Mouse (Mus musculus) lung, postnatal 0 days (tissue): Measurements from ENCODE around the gene Zmynd10. TPM values are rescaled to one million over a fixed set of nuclear protein-coding genes. Genes with fewer than 3 reads are reported as not detected.

Experiments
- ATAC-seq: fragments of 200-750 bp; cut with Nextera tagmentation; 2 replicates; pipeline ENCODE4 v1.8.0; 2017; ENCODE audit warnings: moderate library complexity
- DNase-seq: peaks from one replicate; pipeline ENCODE4 v3.0.0-alpha.2; 2016; ENCODE audit warnings: low spot score
- H3K27ac ChIP-seq: fragments of 300-500 bp; sonication (generic); 2 replicates; pipeline ENCODE4 v1.5.1; 2014; ENCODE audit warnings: antibody characterized with exemption, mild to moderate bottlenecking, low read length, mixed read lengths
- H3K27me3 ChIP-seq: fragments of 300-500 bp; sonication (generic); replicated peaks from 2 replicates; pipeline ENCODE4 v1.6.1; 2014; ENCODE audit warnings: low read length, mixed read lengths; ENCODE audit not compliant: insufficient read depth
- H3K36me3 ChIP-seq: fragments of 300-500 bp; sonication (generic); 2 replicates; pipeline ENCODE4 v1.6.1; 2014; ENCODE audit warnings: low read length, mixed read lengths; ENCODE audit not compliant: insufficient read depth
- H3K4me1 ChIP-seq: fragments of 300-500 bp; sonication (generic); 2 replicates; pipeline ENCODE4 v1.6.1; 2014; ENCODE audit warnings: antibody characterized with exemption, low read depth, low read length, mixed read lengths; ENCODE audit not compliant: insufficient read depth
- H3K4me2 ChIP-seq: fragments of 300-500 bp; sonication (generic); replicated peaks from 2 replicates; pipeline ENCODE4 v1.6.1; 2014; ENCODE audit warnings: low read depth, mild to moderate bottlenecking, low read length, moderate library complexity, mixed read lengths
- H3K4me3 ChIP-seq: fragments of 300-500 bp; sonication (generic); 2 replicates; pipeline ENCODE4 v1.5.1; 2014; ENCODE audit warnings: low read depth, low read length
- H3K9ac ChIP-seq: fragments of 300-500 bp; sonication (generic); replicated peaks from 2 replicates; pipeline ENCODE4 v1.6.1; 2014; ENCODE audit warnings: low read depth, mild to moderate bottlenecking
- H3K9me3 ChIP-seq: fragments of 300-500 bp; sonication (generic); 2 replicates; pipeline ENCODE4 v1.6.1; 2016; ENCODE audit warnings: low read length, mixed read lengths
- CTCF ChIP-seq: IDR thresholded peaks from 2 replicates; pipeline ENCODE4 v1.5.1; 2016; ENCODE audit warnings: antibody characterized with exemption, mild to moderate bottlenecking
- EP300 ChIP-seq: IDR thresholded peaks from 2 replicates; pipeline ENCODE4 v1.6.1; 2016; ENCODE audit warnings: antibody characterized with exemption, mild to moderate bottlenecking, control low read depth
- WGBS: fragments of 180-500 bp; shearing (Covaris S2); extraction: QIAGEN DNeasy Blood & Tissue Kit; methylation state at CpG from one replicate; pipeline ENCODE4 v1.1.7; 2014; 5-methylcytosine and 5-hydroxymethylcytosine counted together
- polyA plus RNA-seq: library from polyadenylated mRNA; unstranded; fragments of >200 nt; fragmentation: Nextera tagmentation; extraction: Ambion mirVana; gene quantifications from 2 replicates; pipeline ENCODE4 v1.2.1, GENCODE M21; 2015

Zmynd10 gene
- polyA plus RNA-seq, 1 experiment from 2014 or later: 9.1 TPM

DNA sequence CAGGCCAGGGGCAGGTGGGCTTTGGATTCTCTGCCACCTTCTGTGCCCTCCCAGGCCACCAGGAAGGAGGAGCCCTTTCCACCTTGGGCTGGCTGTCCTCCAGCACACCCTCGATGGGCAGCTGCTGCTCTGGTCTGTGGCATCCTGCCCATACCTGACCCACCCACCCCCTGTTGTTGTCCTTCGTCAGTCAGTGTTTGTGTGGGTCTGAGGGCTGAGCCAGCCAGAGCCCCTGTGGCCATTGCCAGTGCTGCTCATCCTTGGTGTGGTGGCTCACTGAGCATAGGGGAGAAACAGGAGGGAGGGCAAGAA, 24.7 kb upstream of the Zmynd10 start:
- H3K9ac ChIP-seq: no peak overlapping the region
- ATAC-seq (no peak), DNase-seq (no peak)
- no peak for TF ChIP-seq CTCF
- TF ChIP-seq EP300: no peak
- H3K27ac ChIP-seq: no peak overlapping the region
- no peak overlapping the region for H3K4me3 ChIP-seq
- H3K4me2 ChIP-seq: peak overlapping the region; percentile 41; the same call in 1 of the 2 replicates
- peaks cover 4% of the 10 kb centered on the region; the same call in 1 of the 2 replicates for H3K4me1 ChIP-seq
- WGBS: 17% methylated on average over 2 of the region's 2 CpGs
- H3K27me3 ChIP-seq: peaks cover 12% of the 10 kb centered on the region
- H3K9me3 ChIP-seq: no peaks in the 10 kb centered on the region
- H3K36me3 ChIP-seq: no peaks in the 10 kb centered on the region

- TF ChIP-seq EP300: no peak
- TF ChIP-seq CTCF: no peak; the same call in 1 of the 2 replicates
- ATAC-seq: peak; percentile 79
- Histone ChIP-seq H3K36me3 (no peaks in the 10 kb centered on the region), H3K9me3 (no peaks in the 10 kb centered on the region), H3K4me1 (peaks cover 4% of the 10 kb centered on the region; the same call in 1 of the 2 replicates), H3K27ac (no peak overlapping the region), H3K27me3 (peaks cover 18% of the 10 kb centered on the region), H3K4me2 (peak overlapping the region; percentile 53), H3K9ac (no peak overlapping the region), H3K4me3 (peak overlapping the region; percentile 24)
- WGBS: 6% methylated on average over 44 of the region's 44 CpGs
- peak; percentile 68 for DNase-seq
Measured at GRCm38 (mm10) chr9:107526198-107527026, 20.7 kb upstream of the Zmynd10 start.

GRCm38 (mm10) chr9:107533791-107534407, 13.2 kb upstream of the Zmynd10 start, which contains the start of gene Tmem115:
TSS of gene Tmem115 (plus strand) at chr9:107533945.
- Histone ChIP-seq H3K4me3 (peak within 1 kb of the TSS; percentile 83), H3K27ac (peak within 1 kb of the TSS; percentile 86), H3K9me3 (no peaks in the 10 kb centered on the region), H3K27me3 (no peaks in the 10 kb centered on the region), H3K4me1 (peaks cover 21% of the 10 kb centered on the region; the same call in 1 of the 2 replicates), H3K9ac (peak within 1 kb of the TSS; percentile 92), H3K4me2 (peak within 1 kb of the TSS; percentile 95), H3K36me3 (peaks cover 12% of the 10 kb centered on the region)
- WGBS: 3% methylated on average over 48 of the region's 48 CpGs
- DNase-seq (peak; percentile 99), ATAC-seq (peak; percentile 100)
- TF ChIP-seq CTCF: peak; percentile 43
- no peak for TF ChIP-seq EP300

DNA sequence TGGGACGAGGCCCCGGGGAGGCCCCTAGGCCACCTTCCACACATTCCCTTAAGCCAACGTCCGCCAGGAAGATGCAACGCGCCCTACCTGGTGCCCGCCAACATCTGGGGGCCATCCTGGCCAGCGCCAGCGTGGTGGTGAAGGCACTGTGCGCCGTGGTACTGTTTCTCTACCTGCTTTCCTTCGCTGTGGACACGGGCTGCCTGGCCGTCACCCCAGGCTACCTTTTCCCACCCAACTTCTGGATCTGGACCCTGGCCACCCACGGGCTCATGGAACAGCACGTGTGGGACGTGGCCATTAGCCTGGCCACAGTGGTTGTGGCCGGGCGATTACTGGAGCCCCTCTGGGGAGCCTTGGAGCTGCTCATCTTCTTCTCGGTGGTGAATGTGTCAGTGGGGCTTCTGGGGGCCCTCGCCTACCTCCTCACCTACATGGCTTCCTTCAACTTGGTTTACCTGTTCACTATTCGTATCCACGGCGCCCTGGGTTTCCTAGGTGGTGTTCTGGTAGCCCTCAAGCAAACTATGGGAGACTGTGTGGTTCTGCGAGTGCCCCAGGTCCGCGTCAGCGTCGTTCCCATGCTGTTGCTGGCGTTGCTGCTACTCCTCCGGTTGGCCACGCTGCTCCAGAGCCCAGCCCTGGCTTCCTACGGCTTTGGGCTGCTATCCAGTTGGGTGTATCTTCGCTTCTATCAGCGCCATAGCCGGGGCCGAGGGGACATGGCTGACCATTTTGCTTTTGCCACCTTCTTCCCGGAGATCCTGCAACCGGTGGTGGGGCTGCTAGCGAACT, 12.5 kb upstream of the Zmynd10 start:
- no peak for TF ChIP-seq EP300
- no peak for TF ChIP-seq CTCF
- H3K4me1 ChIP-seq: peaks cover 21% of the 10 kb centered on the region; the same call in 1 of the 2 replicates
- H3K27me3 ChIP-seq: no peaks in the 10 kb centered on the region
- under 1% methylated on average over 40 of the region's 40 CpGs for WGBS
- peak overlapping the region; percentile 92 for H3K9ac ChIP-seq
- no peaks in the 10 kb centered on the region for H3K9me3 ChIP-seq
- peak overlapping the region; percentile 83 for H3K4me3 ChIP-seq
- peak overlapping the region; percentile 95 for H3K4me2 ChIP-seq
- H3K27ac ChIP-seq: peak overlapping the region; percentile 86
- ATAC-seq: no peak
- peaks cover 16% of the 10 kb centered on the region for H3K36me3 ChIP-seq
- peak; percentile 50 for DNase-seq

GRCm38 (mm10) chr9:107538231-107538630, 8.9 kb upstream of the Zmynd10 start:
- H3K36me3 ChIP-seq: peaks cover 22% of the 10 kb centered on the region
- H3K4me3 ChIP-seq: no peak overlapping the region
- H3K27ac ChIP-seq: no peak overlapping the region
- no peak overlapping the region for H3K9ac ChIP-seq
- DNase-seq: no peak
- H3K4me1 ChIP-seq: peaks cover 32% of the 10 kb centered on the region; the same call in 1 of the 2 replicates
- H3K27me3 ChIP-seq: no peaks in the 10 kb centered on the region
- ATAC-seq: no peak
- no peak overlapping the region for H3K4me2 ChIP-seq
- H3K9me3 ChIP-seq: no peaks in the 10 kb centered on the region
- WGBS: 92% methylated on average over 7 of the region's 7 CpGs
- TF ChIP-seq EP300 (no peak), CTCF (no peak)

DNA sequence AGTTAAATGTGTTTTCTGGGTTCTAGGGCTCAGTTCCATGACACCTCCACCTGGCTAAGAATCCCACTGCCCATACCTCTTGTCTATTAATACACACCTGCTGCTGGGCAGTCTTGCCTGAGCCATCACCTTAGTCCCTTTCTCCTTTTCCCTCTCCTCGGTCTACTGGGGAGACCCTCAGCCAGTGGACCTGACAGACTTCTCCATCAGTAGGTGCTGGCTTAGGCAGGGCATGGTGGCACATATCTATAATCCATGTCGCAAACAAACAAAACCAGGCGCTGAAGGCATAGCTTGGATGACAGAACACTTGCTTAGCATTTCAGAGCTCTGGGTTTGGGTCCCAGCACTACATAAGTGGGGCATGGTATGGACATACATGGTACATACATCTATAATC, 8.4 kb upstream of the Zmynd10 start:
- no peak for TF ChIP-seq EP300
- Histone ChIP-seq H3K9ac (no peak overlapping the region), H3K36me3 (peaks cover 22% of the 10 kb centered on the region), H3K4me1 (peaks cover 32% of the 10 kb centered on the region; the same call in 1 of the 2 replicates), H3K9me3 (no peaks in the 10 kb centered on the region), H3K4me3 (no peak overlapping the region), H3K27ac (no peak overlapping the region), H3K27me3 (no peaks in the 10 kb centered on the region), H3K4me2 (no peak overlapping the region)
- 92% methylated on average over 3 of the region's 3 CpGs for WGBS
- no peak for DNase-seq
- no peak for ATAC-seq
